19 mouse cellular contexts compared by ENCODE assay signal in genomic region chrX:98670988-98671387, GRCm38 (mm10).
DNase-seq lines count a peak whose midpoint lies in the region; ATAC-seq and TF ChIP-seq lines count a peak whose summit lies in the region.
"Had no signal": no experiment of that assay in that cellular context is flagged by ENCODE, and none has a peak within 500 bp of the region (broad histone marks: within the 10 kb centered on the region; RNA-seq: fewer than 3 reads in every experiment).

No protein-coding gene starts in this region.

- DNase-seq in heart, adult 8-10 months (ENCODE audit: low spot score), result peak; percentile 23
- no peak for DNase-seq in heart, adult 2 months
- peak; percentile 1 for DNase-seq in lung, embryonic 14.5 days
- DNase-seq in lung, adult 2 months, result no peak
- DNase-seq in 3T3-L1 (ENCODE audit: low read depth, low spot score) (peak; percentile 46), adipocyte (ENCODE audit: low spot score) (peak; percentile 14)
- DNase-seq: adrenal gland, postnatal 10 days; cerebellum, adult 11-12 months; cerebellum, adult 9-10 months; cerebellum, postnatal 25 days; gastrocnemius, postnatal 14 days; heart, postnatal 4 days had no signal

- no peaks in the 10 kb centered on the region for H3K9me3 ChIP-seq in lung, embryonic 14.5 days (ENCODE audit: low read depth, low read length)
- H3K9me3 ChIP-seq in forebrain, embryonic 13.5 days (replicated peaks), result no peaks in the 10 kb centered on the region
- H3K9me3 ChIP-seq: embryonic facial prominence, embryonic 12.5 days; hindbrain, embryonic 12.5 days had no signal

- no peak overlapping the region for H3K9ac ChIP-seq in heart, adult 2 months (ENCODE audit: low read depth, low read length)
- no peak overlapping the region for H3K9ac ChIP-seq in lung, embryonic 14.5 days
- no peak overlapping the region for H3K9ac ChIP-seq in forebrain, embryonic 13.5 days
- H3K9ac ChIP-seq: embryonic facial prominence, embryonic 12.5 days; hindbrain, embryonic 12.5 days had no signal

- TF ChIP-seq EP300 in heart, adult 2 months (IDR thresholded peaks at IDR 0.05; ENCODE audit: insufficient read depth, low read depth, low read length), result no peak

- TF ChIP-seq POLR2A in heart, adult 2 months (IDR thresholded peaks at IDR 0.05; ENCODE audit: insufficient read depth, low read depth, low read length), result no peak
- no peak for TF ChIP-seq POLR2A in lung, adult 2 months (IDR thresholded peaks at IDR 0.05; ENCODE audit: borderline replicate concordance, extremely low read depth, low read depth, low read length)

- H3K4me1 ChIP-seq in heart, adult 2 months (ENCODE audit: control insufficient read depth, insufficient read depth, low read length), result no peaks in the 10 kb centered on the region
- no peaks in the 10 kb centered on the region for H3K4me1 ChIP-seq in lung, embryonic 14.5 days (ENCODE audit: insufficient read depth)
- H3K4me1 ChIP-seq in lung, adult 2 months (ENCODE audit: control insufficient read depth, insufficient read depth, low read length), result no peaks in the 10 kb centered on the region
- H3K4me1 ChIP-seq in forebrain, embryonic 13.5 days, result no peaks in the 10 kb centered on the region
- H3K4me1 ChIP-seq: embryonic facial prominence, embryonic 12.5 days; hindbrain, embryonic 12.5 days had no signal

- no peak overlapping the region for H3K4me3 ChIP-seq in heart, adult 2 months
- no peak overlapping the region for H3K4me3 ChIP-seq in lung, embryonic 14.5 days (ENCODE audit: low read depth, low read length)
- no peak overlapping the region for H3K4me3 ChIP-seq in lung, adult 2 months (replicated peaks; ENCODE audit: extremely low read depth, low read depth, low read length)
- no peak overlapping the region for H3K4me3 ChIP-seq in forebrain, embryonic 13.5 days
- H3K4me3 ChIP-seq: embryonic facial prominence, embryonic 12.5 days; hindbrain, embryonic 12.5 days had no signal

- no peak overlapping the region for H3K4me2 ChIP-seq in lung, embryonic 14.5 days
- H3K4me2 ChIP-seq in forebrain, embryonic 13.5 days, result no peak overlapping the region
- H3K4me2 ChIP-seq: embryonic facial prominence, embryonic 12.5 days; hindbrain, embryonic 12.5 days had no signal

- no peak for ATAC-seq in lung, embryonic 14.5 days (ENCODE audit: insufficient read depth)
- ATAC-seq in forebrain, embryonic 13.5 days, result no peak
- ATAC-seq: forebrain, embryonic 16.5 days; hindbrain, embryonic 16.5 days; inflammation-experienced regulatory T-cells, adult 6 months; intestine, postnatal 0 days had no signal

- intact Hi-C loops in heart, adult 2 months (cut with DNase I), result no loop called here

- H3K27me3 ChIP-seq in heart, adult 2 months (ENCODE audit: control insufficient read depth, insufficient read depth, low read length), result no peaks in the 10 kb centered on the region
- H3K27me3 ChIP-seq in lung, embryonic 14.5 days (ENCODE audit: insufficient read depth, low read length), result no peaks in the 10 kb centered on the region
- H3K27me3 ChIP-seq in forebrain, embryonic 13.5 days, result no peaks in the 10 kb centered on the region
- H3K27me3 ChIP-seq: embryonic facial prominence, embryonic 12.5 days; hindbrain, embryonic 12.5 days had no signal

- H3K36me3 ChIP-seq in heart, adult 2 months (ENCODE audit: control insufficient read depth, insufficient read depth, low read length), result no peaks in the 10 kb centered on the region
- no peaks in the 10 kb centered on the region for H3K36me3 ChIP-seq in lung, embryonic 14.5 days (ENCODE audit: insufficient read depth)
- H3K36me3 ChIP-seq in forebrain, embryonic 13.5 days (ENCODE audit: poor library complexity, severe bottlenecking), result no peaks in the 10 kb centered on the region
- H3K36me3 ChIP-seq: embryonic facial prominence, embryonic 12.5 days; hindbrain, embryonic 12.5 days had no signal

- no peak overlapping the region for H3K27ac ChIP-seq in heart, adult 2 months
- no peak overlapping the region for H3K27ac ChIP-seq in lung, embryonic 14.5 days (ENCODE audit: low read depth)
- H3K27ac ChIP-seq in forebrain, embryonic 13.5 days, result no peak overlapping the region
- H3K27ac ChIP-seq: embryonic facial prominence, embryonic 12.5 days; hindbrain, embryonic 12.5 days had no signal

- no peaks in the 10 kb centered on the region for H3K79me2 ChIP-seq in heart, adult 2 months (replicated peaks; ENCODE audit: control insufficient read depth, insufficient read depth, low read length)

- TF ChIP-seq CTCF in heart, adult 2 months (IDR thresholded peaks at IDR 0.05), result no peak
- TF ChIP-seq CTCF in lung, embryonic 14.5 days (IDR thresholded peaks at IDR 0.05; ENCODE audit: low read depth), result no peak
- no peak for TF ChIP-seq CTCF in lung, adult 2 months (IDR thresholded peaks at IDR 0.05; ENCODE audit: insufficient read depth, low read length)

Comparison
In these comparisons a context has a peak if more than half of its experiments do, and no peak if none do; other contexts are left out.
1. DNase-seq: peak in heart, adult 8-10 months (single experiment), lung, embryonic 14.5 days (single experiment), 3T3-L1 (single experiment) and adipocyte (single experiment); none in heart, adult 2 months (0 of 2) and lung, adult 2 months (single experiment).